Mouse (Mus musculus) adipose tissue, adult 10 weeks (tissue): Measurements from ENCODE around the gene Cd200r1. TPM values are rescaled to one million over a fixed set of nuclear protein-coding genes. Genes with fewer than 3 reads are reported as not detected.

ENCODE experiments used
- polyA plus RNA-seq: library from polyadenylated mRNA; stranded (reverse); fragments of 350-450 nt; fragmentation: Illumina TruSeq; extraction: RNeasy Lipid Tissue Mini Kit (QIAGEN cat#74804); gene quantifications from one replicate; pipeline ENCODE4 v1.2.3, GENCODE M21; 2014; ENCODE audit warnings: low read depth, low replicate concordance

Cd200r1 gene
- 3.3 TPM for polyA plus RNA-seq

DNA sequence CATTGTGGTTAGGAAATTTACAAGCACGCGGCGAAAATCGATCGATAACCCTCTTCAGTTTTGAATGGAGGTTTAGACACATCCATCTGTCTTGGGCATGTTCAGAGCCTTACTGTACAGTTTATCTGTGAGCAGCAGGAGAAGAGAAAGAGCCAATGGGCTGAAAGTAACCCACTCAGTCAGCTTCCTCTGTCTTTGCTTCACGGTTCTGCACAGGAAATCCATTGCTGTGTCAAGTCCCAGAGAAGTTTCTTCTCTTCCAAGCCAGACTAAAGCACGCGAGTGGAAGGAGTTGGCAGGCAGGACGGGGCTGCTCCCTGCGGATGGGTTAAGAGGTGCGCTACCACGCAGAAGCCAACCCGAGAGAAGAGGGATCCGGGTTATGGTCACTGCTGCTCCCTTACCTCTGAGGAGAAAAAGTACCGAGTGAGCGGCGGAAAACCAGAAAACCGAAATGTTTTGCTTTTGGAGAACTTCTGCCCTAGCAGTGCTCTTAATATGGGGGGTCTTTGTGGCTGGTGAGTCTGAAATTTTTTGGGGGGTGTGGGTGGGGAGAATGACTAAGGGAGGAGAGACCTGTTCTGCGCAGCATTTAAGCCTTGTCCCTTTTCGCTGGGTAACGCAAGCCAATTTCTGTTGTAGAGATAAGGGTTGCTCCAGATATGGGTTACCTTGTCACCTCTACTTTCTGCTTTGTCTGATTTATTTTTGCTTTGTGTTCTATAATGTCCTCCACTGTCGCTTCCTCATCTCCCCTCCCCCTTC is at the start of gene Cd200r1:
Gene Cd200r1, plus strand, starts transcription at position 182 of the 765 bp plus-strand sequence.

GRCm38 (mm10) chr16:44724083-44724787 is 41.3 kb upstream of the Cd200r1 start, which contains the start of gene Nepro:
Gene Nepro, plus strand, starts transcription at chr16:44724301.

DNA sequence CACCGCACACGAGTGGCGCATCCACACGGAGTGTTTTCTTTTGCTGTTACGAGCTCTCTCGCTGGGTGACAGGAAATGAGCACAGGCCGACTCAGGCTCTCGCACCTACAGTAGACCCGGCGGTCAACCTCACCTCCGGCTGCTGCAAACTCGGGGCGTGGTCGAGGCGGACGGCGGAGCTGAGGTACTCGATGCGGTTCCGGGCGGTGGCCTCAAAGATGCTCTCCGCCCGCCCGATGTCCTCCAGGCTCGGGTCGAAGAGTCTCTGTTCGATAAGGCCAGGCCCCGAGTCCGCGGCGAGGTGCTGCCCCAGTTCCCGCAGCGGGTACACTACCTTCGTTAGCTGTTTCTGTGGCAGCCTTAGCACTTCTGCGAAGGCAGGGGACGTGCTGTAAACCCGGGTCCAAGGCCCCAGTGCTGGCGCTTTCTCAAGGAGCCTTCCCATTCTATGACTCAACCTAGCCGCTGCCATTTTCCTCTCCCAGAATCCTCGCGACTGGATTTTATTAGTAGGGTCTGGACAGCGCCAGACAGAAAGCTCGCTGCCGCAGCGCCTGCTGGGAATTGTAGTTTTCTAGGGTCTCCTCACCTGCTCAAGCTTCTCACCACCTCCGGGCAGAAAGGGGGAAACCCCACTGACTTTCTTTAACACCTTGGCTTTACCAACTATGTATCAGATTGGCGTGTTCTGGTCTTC is 19.5 kb upstream of the Cd200r1 start, which contains the start of gene Gtpbp8:
Gene Gtpbp8, minus strand, starts transcription at position 498 of the 697 bp plus-strand sequence.

GRCm38 (mm10) chr16:44811544-44811943 is 46.0 kb downstream of the Cd200r1 start, which contains the start of gene Cd200r4:
Gene Cd200r4, plus strand, starts transcription at chr16:44811733.

Other genes with a start within 250 kb of the Cd200r1 start
- 22.3 TPM for gene Boc, start 206.8 kb upstream of the Cd200r1 start, polyA plus RNA-seq
- 6.7 TPM for gene Nepro, start 41.4 kb upstream of the Cd200r1 start, polyA plus RNA-seq
- gene Gtpbp8, start 19.4 kb upstream of the Cd200r1 start, polyA plus RNA-seq = 15.0 TPM
- 0.65 TPM for gene Cd200r4, start 46.0 kb downstream of the Cd200r1 start, polyA plus RNA-seq
- not detected for gene Cd200r2, start 101.4 kb downstream of the Cd200r1 start, polyA plus RNA-seq
- 0.30 TPM for gene Cd200r3, start 177.9 kb downstream of the Cd200r1 start, polyA plus RNA-seq